Mouse (Mus musculus): Measurements from ENCODE around the gene Tchhl1.
"Not testable (repeated sequence)": the region's sequence is repeated elsewhere in the genome, so short reads cannot be mapped to it uniquely, and the experiment has no call there.

Gene Tchhl1

DNA sequence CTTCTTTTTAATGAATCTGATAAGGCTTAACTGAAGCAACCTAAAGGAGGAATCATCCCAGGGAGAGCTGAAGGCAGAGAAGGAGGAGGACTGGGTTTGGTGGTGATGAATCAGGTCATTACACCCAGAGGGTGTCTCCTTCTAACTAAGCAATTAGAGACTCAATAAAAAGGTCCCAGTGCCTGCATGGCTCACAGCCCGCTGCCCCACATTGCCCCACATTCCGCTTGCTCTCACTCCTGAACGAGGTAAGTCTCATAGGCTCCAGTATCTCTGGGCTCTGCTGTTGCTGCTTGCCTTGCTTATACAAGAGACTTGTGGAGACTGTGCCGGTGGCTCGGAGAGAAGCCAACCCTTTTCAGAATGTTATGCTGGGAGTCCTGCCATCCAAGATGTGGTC, at the start of gene Tchhl1:
Tchhl1 (plus strand) TSS at position 194 of the 400 bp plus-strand sequence.
- DNase-seq (ENCODE audit: extremely low read depth, insufficient read length, low spot score): no peak

DNA sequence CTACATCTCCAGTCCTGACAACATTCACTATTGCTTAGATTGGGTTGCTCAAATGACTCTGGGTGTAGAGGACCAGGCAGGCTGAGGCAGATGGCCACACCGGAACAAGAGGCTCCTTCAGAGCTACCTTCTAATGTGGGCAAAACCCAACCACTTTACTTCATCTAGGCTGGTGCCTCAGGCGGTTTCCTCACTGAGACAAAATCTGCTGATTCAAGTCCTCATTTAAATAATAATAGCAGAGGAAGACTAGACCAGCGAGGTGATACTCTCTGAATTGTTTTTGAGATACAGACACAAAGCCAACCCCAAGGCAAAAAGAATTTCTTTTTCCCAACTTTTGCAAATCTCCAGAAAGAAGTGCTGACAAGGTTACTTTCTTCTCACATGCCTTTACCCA, 36.9 kb upstream of the Tchhl1 start:
- no peak for DNase-seq (ENCODE audit: extremely low read depth, insufficient read length, low spot score)

DNA sequence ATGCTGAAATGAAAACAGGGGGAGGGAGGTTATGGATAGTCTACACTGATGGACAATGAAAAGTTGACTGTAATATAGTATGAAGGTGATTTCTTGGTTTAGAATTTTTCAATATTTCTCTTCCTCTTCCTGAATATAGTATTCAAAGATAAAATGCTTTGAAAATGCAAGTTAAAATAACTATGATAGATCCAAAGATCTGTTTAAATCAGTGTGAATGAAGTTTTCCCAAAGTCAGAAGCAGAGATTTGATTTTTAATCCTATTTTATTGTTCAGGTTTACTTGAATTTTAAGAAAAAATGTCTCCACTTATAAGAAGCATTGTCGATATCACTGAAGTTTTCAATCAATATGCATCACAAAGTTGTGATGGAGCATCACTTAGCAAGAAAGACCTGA, 26.5 kb upstream of the Tchhl1 start, which contains the start of gene Tchh:
Tchh (plus strand) TSS at position 301 of the 400 bp plus-strand sequence.
- no peak for DNase-seq (ENCODE audit: extremely low read depth, insufficient read length, low spot score)

DNA sequence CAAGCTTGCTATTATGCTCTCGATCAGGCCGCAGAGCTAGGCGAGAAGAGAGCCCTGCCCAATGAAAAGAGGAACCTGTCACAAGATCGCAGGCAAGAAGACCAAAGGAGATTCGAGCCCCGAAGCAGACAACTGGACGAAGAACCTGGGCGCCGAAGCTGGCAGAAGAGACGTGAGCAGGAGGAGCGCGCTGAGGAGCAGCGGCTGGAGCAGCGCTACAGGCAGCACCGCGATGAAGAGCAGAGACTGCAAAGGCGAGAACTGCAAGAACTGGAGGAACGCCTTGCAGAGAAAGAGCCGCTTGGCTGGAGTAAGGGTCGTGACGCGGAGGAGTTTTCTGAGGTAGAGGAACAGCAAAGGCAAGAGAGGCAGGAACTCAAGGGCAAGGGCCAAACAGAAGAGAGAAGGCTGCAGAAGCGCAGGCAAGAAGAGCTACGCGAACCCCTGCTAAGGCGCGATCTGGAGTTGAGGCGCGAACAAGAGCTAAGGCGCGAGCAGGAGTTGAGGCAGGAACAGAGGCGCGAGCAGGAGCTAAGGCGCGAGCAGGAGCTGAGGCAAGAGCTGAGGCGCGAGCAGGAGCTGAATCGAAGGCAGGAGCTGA, 25.0 kb upstream of the Tchhl1 start:
- DNase-seq (ENCODE audit: extremely low read depth, insufficient read length, low spot score): peak; percentile 12

DNA sequence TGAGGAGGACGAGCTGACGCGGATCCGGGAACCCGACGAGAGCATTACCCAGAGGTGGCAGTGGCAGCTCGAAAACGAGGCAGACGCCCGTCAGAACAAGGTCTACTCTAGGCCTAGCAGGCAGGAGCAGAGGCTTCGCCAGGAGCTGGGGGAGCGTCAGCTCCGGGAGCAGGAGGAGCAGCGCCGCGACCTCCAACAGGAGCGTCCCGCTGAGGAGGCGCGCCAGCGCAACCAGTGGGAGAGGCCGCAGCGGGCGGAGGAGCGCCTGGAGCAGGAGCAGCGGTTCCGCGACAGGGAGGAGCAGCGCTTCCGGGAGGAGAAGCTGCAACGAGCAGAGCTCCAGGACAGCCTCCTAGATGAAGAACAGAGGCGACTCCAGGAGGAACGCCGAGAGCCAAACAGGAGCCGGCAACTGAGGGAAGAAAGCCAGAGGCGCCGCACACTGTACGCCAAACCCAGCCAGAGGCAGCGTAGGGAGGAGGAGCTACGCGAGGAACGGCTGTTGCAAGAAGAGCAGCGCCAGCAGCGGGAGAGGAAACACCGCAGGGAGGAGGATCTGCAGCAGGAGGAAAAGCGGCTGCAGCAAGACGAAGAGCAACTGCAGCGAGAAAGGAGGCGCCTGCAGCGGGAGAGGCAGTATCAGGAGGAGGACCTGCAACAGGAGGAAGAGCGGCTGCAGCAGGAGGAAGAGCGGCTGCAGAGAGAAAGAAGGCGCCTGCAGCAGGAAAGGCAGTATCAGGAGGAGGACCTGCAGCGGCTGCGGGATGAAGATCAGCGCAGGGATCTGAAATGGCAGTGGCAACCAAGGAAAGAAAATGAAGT, 24.0 kb upstream of the Tchhl1 start:
- DNase-seq (ENCODE audit: extremely low read depth, insufficient read length, low spot score): peak; percentile 11

DNA sequence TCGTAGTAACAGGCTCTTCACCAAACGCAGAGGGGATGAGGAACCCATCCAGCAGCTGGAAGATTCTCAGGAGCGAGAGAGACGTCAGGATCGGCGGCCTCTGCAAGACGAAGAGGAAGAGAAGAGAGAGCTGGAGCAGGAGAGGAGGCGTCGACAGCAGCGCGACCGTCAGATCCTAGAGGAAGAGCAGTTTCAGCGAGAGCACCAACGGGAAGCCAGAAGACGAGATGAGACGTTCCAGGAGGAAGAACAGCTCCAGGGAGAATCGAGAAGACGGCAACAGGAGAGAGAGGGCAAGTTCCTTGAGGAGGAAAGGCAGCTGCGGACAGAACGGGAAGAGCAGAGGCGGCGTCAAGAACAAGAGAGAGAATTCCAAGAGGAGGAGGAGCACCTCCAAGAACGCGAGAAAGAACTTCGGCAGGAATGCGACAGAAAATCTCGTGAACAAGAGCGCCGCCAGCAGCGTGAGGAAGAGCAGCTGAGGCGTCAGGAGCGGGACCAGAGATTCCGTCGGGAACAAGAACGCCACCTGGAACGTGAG, 23.3 kb upstream of the Tchhl1 start:
- no peak for DNase-seq (ENCODE audit: extremely low read depth, insufficient read length, low spot score)

DNA sequence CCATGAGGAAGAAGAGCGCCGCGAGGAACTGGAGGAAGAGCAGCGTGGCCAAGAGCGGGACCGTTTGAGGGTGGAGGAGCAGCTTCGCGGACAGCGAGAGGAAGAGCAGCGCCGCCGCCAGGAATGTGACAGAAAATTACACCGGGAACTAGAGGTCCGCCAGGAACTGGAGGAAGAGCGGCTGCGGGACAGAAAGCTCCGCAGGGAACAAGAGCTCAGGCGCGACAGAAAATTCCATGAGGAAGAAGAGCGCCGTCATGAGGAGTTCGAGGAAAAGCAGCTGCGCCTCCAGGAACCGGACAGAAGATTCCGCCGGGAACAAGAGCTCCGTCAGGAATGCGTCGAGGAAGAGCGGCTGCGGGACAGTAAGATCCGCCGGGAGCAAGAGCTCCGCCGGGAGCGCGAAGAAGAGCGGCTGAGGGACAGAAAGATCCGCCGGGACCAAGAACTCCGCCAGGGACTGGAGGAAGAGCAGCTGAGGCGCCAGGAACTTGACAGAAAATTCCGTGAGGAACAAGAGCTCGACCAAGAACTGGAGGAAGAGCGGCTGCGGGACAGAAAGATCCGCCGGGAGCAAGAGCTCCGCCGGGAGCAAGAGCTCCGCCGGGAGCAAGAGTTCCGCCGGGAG, 22.3 kb upstream of the Tchhl1 start:
- peak; percentile 9 for DNase-seq (ENCODE audit: extremely low read depth, insufficient read length, low spot score)

DNA sequence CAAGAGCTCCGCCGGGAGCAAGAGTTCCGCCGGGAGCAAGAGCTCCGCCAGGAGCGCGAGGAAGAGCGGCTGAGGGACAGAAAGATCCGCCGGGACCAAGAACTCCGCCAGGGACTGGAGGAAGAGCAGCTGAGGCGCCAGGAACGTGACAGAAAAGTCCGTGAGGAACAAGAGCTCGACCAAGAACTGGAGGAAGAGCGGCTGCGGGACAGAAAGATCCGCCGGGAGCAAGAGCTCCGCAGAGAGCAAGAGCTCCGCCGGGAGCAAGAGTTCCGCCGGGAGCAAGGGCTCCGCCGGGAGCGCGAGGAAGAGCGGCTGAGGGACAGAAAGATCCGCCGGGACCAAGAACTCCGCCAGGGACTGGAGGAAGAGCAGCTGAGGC, 21.8 kb upstream of the Tchhl1 start:
- DNase-seq (ENCODE audit: extremely low read depth, insufficient read length, low spot score): not testable (repeated sequence)

DNA sequence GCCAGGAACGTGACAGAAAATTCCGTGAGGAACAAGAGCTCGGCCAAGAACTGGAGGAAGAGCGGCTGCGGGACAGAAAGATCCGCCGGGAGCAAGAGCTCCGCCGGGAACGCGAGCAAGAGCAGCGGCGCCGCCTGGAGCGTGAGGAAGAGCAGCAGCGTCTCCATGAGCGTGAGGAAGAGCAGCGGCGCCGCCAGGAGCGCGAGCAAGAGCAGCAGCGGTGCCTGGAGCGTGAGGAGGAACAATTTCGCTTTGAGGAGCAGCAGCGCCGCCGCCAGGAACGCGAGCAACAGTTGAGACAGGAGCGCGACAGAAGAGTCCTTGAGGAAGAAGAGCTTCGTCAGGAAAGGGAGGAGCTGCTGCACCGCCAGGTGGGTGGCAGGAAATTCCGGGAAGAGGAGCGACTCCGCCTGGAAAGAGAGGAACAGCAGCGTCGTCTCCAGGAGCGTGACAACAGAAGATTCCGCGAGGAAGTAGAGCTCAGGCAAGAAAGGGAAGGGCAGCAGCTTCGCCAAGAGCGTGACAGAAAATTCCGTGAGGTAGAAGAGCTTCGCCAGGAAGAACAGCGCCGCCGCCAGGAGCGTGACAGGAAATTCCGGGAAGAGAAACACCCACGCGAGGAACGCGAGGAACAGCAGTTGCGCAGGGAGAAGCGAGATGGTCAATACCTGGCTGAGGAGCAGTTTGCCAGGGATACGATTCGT, 21.3 kb upstream of the Tchhl1 start:
- peak; percentile 10 for DNase-seq (ENCODE audit: extremely low read depth, insufficient read length, low spot score)

DNA sequence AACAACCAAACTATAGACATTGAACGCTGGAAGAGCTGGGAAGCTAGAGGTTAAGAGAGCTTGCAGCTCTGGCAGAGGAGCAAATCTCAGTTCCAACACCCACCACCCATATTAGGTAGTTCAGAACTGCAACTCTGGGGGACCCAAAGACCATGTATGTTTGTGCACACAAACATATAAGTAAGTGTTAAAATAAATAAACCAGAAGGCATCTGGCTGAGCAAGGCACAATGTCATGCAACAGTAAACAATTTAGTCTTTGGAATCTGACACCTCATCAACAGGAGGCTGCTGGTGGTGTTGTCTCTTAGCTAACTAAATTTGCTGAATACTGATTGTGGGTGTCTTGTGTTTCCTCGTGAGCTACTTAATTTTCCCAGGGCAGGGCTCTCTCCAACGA, 2.0 kb upstream of the Tchhl1 start:
- no peak for DNase-seq (ENCODE audit: extremely low read depth, insufficient read length, low spot score)

DNA sequence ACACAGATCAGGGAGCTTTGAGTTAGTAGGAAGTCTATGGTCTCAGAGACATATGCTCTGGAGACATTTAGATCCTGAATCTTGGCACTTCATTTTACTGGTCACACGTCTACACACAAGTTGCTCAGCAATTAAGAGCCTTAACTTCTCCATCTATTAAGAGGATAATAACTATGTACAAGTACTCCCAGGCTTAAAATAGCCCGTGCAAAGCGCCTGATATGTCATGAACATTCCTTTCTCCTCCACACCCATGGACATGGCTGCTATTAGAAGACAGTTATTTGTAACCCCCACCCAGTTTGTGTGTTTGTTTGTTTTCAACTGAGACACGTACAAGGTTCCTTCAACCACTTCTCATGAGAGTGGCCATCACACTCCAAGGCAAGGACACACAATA, 1.4 kb upstream of the Tchhl1 start:
- DNase-seq (ENCODE audit: extremely low read depth, insufficient read length, low spot score): no peak

DNA sequence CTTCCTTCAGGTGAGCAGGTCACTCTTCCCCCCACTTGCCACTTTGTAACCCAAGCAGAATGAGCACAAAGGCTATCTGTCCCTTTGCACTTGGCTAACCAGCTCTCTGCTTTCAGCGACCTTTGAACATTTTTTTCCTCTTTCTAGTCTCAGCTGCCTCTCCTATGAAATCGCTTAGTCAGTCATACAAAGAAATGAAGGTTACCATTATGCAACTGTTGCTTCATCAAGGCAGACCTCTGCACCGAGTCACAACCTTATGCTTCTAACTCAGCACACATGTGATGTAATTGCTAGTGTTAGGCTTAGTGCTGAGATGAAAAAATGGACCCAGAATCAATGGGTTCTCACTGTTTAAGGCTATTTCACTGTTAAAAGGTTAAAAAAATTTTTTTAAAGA, 1.1 kb downstream of the Tchhl1 start:
- no peak for DNase-seq (ENCODE audit: extremely low read depth, insufficient read length, low spot score)

DNA sequence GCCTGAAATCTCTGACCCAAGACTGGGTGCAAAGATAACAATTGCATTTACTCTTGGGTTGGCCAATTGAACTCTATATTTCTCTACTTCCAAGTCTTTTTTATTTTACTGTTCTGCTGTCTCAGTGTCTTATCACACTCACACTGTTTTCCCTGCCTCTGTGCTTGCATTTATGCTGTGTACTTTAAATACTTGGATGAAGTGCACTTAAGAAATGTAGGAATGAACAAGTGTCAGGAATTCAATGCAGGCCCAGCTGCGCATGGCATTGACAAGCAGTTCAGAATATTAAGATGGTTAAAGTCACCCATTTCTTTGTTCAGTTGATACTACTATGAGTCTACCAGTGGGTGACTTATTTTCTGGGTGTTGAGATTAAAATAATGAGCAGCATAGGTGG, 11.5 kb downstream of the Tchhl1 start:
- no peak for DNase-seq (ENCODE audit: extremely low read depth, insufficient read length, low spot score)

DNA sequence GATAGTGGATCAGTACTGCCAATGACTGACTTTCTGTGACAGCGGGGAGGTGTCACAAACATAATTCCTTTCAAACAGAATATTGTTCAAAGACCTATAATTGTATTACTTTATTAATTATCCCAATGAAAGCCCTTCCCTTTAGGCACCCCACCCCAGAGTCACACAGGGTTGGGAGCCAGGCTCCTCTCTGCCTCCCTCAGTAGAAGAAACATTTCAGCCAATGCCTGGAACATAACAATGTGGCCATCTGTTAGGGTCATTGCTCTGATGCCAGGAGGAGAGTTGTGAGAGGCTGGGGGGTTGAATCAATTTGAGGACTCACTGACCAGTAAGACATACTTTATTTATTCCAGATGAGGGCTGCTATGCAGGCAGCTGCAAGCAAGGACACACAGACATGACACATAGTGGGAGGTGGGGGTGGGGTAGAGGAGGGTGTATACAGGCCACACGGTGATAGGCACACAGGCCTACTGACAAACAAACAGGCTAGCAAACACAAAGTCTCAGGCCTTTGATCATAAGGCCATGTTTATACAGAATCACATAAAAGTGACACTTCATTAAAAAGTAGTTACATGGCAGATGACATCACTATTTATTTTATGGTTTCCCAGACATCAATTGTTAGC, 13.5 kb downstream of the Tchhl1 start:
- no peak for DNase-seq (ENCODE audit: extremely low read depth, insufficient read length, low spot score)

DNA sequence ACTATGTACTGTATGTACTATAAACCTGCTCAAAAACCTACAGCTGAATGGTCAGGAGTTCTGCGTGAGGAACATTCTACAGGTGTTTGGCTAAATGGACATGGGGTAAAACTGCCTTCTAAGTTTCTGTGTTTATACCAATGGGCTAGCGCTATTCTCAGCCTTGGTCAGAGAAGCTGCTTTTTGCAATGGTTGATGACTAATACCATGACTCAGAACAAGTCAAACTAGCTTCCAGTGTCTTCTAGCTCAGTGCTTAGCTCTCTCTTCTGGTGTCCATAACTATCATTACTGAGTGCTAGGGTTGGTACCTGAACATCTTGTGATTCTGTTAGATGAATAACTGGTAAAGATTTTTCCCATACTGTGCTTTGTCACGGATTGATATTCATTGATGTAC, 17.1 kb downstream of the Tchhl1 start:
- peak; percentile 23 for DNase-seq (ENCODE audit: extremely low read depth, insufficient read length, low spot score)

DNA sequence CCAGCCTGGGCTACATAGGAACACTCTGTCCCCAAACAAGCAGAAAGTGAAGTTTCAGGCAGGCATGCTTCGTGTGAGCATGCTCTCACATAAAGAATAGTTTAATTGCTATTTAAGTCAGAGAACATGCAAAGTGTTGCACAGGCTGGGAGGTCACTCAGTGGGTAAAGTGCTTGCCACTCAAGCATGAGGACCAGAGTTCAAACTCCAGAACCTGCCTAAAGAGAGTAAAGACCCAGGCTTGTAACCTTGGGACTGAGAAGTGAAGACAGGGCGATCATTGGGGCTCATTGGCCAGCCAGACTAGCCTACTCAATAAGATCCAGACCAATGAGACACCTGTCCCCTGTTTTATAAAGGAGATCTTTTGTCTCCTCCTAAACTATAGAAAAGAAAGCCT, 20.0 kb downstream of the Tchhl1 start:
- no peak for DNase-seq (ENCODE audit: extremely low read depth, insufficient read length, low spot score)

DNA sequence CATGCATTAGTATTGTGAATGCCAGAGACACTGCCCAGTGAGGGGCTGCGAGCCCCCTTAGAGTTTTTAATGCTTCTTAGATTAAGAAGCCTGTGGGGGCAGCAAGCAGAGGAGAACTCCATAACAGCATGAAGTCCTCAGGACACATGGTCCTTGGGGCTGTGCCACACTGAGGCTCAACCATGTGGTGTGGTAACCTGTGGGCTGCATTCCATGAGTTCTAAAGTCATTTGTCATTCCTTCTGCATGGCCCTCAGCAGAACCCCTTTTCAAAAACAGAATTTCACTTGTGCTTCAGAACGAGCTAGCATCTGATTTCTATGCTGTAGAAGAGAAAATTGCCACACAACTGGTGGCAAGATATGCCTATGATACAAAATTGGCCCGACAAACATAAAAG, 23.6 kb downstream of the Tchhl1 start:
- peak; percentile 62 for DNase-seq (ENCODE audit: extremely low read depth, insufficient read length, low spot score)

DNA sequence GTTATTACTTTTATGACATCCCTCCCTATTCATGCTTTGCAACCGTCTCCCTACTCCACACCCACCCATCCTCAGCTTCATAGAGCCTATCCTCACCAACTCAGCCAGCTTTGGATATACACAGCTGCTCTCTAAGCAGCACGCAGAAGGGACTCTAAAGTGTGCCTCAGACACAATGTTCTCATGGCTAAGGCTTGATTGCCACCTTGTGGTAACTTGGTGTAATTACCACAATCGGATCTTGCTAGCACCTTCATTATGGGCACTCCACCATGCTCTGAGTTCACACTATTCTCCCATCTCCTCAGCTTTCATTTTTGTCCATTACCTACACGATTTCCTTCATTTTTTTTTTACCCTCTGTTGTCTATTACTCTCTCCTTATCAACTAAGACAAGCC, 25.4 kb downstream of the Tchhl1 start:
- DNase-seq (ENCODE audit: extremely low read depth, insufficient read length, low spot score): peak; percentile 56

DNA sequence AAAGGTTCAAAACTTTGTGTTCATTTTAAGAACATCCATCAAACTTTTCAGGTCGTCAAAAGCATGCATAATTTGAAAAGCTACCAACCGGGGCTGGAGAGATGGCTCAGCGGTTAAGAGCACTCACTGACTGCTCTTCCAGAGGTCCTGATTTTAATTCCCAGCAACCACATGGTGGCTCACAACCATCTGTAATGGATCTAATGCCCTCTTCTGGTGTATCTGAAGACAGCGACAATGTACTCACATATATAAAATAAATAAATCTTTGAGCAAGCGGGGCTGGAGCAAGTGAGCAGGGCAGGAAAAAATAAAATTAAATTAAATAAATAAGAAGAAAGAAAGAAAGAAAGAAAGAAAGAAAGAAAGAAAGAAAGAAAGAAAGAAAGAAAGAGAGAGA, 26.2 kb downstream of the Tchhl1 start:
- peak; percentile 43 for DNase-seq (ENCODE audit: extremely low read depth, insufficient read length, low spot score)

DNA sequence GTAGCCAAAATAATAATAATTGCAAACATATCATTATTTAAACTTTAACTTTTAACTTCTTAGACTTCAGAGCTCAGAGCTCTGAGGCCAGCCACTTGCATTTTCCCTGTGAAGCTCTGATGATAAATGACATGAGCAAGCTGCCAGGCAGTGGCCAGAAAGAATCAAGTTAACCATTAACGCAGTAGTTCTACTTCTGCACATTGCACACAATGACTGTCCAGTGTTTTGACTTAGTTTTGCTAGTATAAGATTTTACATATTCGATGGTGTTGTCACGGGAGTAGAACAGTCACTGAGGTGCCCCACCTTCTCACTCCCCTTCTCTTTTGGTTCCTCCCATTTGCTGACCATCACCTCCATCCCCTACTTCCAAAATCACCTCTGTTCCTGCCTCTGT, 28.6 kb downstream of the Tchhl1 start:
- DNase-seq (ENCODE audit: extremely low read depth, insufficient read length, low spot score): no peak

DNA sequence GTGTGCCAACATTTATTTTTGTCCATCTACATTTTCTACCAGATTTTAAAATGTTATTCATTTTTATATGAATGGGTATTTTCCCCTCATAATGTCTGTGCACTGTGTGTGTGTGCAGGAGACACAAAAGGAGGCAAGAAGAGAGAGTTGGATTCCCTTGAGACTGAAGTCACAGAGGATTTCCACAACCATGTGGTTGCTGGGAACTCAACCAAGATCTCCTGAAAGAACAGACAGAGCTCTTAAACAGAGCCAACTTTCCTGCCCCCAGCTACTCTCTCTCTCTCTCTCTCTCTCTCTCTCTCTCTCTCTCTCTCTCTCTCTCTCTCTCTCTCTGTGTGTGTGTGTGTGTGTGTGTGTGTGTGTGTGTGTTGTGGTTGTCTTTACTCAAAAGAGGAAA, 30.6 kb downstream of the Tchhl1 start:
- DNase-seq (ENCODE audit: extremely low read depth, insufficient read length, low spot score): peak; percentile 25
